Mouse (Mus musculus): ENCODE data around the gene Pheta1. TPM values are rescaled to one million over a fixed set of nuclear protein-coding genes. Genes with fewer than 3 reads are reported as not detected.

Gene Pheta1
- polyA plus RNA-seq, 1 experiment: 2.5 TPM

DNA sequence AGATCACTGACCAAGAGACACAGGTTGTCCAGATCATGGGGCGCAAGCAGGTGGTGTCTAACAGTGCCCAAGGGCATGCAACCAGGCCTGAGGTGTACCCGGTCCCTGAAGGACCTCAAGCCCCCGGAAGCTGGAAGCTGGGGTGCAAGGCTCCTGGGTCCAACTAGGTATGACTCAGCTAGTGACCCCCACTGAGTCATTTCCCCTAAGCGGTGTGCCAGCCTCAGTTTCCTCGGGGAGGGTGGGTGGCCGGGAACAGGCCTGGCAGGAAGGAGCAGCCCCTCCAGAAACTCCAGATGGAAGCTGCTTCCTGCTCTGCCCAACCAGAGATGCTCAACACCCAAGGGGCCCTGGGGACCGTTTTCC is 14.6 kb upstream of the Pheta1 start:
- Histone ChIP-seq H3K4me1 (ENCODE audit: control insufficient read depth, insufficient read depth, insufficient read length, low read length) (peaks cover 22% of the 10 kb centered on the region), H3K4me3 (ENCODE audit: insufficient read depth, low read depth, low read length) (peak overlapping the region; percentile 98), H3K27ac (replicated peaks; ENCODE audit: low read depth, low read length) (peak overlapping the region; percentile 93)

DNA sequence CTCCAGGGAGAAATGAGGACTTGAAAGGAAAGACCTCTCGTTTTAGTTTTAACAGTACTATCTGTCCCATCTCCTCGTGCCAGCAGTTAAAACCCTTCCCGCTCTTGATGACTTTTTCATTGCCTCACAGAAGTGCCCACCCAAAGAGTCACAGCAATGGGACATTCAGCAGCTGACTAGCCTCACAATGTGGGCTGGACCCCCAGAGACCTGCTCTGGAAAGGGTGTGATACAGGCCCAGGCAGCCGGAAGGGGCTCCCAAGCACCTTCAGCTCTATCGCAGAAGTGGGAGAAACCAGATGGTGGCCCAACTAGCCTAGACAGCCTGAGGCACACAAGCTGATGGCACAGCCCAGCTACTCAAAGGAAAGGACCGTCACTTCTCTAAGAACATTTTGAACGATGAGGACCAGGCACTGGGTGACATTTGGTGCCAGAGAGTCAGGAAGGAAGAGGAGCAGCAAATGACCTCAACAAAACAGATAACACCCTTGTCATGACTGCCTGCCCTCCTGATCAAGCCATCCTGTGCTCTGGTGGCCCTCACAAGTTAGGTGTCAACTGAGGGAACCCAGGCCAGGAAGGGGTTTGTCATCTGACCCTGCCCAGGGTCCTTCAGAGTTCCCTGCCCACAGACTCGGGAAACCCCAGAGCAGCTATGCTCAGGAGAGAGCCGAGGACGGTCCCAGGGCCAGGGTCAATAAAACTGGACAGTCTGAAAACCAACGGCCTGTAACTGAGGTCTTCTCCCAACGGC is 13.6 kb upstream of the Pheta1 start:
- H3K4me3 ChIP-seq (ENCODE audit: insufficient read depth, low read depth, low read length): peak overlapping the region; percentile 98
- peaks cover 22% of the 10 kb centered on the region for H3K4me1 ChIP-seq (ENCODE audit: control insufficient read depth, insufficient read depth, insufficient read length, low read length)
- peak overlapping the region; percentile 93 for H3K27ac ChIP-seq (replicated peaks; ENCODE audit: low read depth, low read length)

DNA sequence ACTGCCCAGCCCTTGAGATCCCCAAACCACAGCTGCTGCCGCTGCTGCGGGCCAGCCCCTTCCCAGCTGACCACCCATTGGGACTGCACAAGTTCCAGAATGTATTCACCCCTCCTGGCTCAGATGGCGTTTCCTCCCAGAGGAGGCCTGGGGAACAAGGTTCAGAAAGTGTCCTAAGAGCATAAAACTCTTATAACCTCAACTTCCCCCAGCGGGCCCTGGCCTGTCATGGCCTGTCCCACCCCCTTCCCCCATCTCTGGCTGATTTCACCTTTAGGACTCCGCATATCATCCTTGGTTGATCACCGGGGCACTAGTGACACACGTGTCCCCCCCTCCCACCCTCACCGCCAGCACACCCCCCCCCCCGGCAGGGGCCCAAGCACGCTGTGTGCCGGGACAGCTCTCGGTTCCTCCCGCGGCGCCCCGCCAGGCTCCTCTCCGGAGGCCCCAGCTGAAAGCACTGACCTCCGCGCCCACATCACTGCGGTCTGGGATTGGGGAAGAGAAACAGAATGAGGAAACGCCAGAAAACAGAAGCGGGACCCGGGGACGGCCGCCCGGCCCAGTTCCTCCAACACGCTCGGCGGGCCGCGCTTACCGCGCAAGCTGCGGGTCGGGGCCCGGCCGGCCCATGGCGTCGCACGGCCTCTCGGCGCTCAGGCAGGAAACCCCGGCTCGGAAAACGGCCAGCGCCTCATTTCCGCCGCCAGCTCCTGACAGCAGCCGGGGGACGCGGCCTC is 12.7 kb upstream of the Pheta1 start:
- peaks cover 22% of the 10 kb centered on the region for H3K4me1 ChIP-seq (ENCODE audit: control insufficient read depth, insufficient read depth, insufficient read length, low read length)

DNA sequence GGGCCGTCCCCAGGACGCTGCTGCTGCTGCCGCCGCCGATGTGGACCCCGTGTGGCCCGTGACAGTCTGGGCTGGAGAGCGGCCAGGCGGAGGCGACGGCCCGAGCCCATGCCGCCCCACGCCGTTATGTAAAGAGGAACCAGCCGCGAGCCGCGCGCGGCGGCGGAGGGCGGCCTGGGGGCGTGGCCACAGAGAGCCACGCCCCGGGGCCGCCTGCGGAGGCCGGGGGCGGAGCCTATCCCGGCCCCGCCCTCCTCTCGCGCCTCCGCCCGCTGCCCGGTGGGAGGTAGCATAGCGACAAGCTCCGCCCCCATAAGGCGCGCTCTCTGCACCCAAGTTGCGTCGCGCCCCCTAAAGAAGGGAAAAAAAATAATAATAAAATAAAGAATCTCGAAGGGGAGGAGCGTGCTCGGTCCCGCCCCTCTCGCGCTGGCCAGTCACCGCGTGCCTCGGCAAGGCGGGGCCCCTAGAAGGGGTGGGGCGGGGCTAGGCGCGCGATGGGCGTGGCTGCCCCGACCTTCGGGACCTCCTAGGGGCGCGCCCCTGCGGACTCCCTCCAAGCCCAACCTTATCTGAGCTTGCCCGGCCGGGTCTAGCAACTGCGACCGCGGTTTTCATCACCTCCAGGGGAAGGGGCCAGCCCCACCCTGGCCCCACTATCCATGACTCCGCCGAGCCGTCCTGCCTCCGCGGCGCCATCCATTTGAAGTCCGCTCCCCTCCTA is 11.9 kb upstream of the Pheta1 start:
- peaks cover 14% of the 10 kb centered on the region for H3K4me1 ChIP-seq (ENCODE audit: control insufficient read depth, insufficient read depth, insufficient read length, low read length)
- H3K27ac ChIP-seq (replicated peaks; ENCODE audit: low read depth, low read length): peak overlapping the region; percentile 95
- peak overlapping the region; percentile 98 for H3K4me3 ChIP-seq (ENCODE audit: insufficient read depth, low read depth, low read length)

More for the DNA sequence above, 12.7 kb upstream of the Pheta1 start:
- Histone ChIP-seq H3K4me3 (ENCODE audit: insufficient read depth, low read depth, low read length) (peak overlapping the region; percentile 98), H3K27ac (replicated peaks; ENCODE audit: low read depth, low read length) (peak overlapping the region; percentile 95)

DNA sequence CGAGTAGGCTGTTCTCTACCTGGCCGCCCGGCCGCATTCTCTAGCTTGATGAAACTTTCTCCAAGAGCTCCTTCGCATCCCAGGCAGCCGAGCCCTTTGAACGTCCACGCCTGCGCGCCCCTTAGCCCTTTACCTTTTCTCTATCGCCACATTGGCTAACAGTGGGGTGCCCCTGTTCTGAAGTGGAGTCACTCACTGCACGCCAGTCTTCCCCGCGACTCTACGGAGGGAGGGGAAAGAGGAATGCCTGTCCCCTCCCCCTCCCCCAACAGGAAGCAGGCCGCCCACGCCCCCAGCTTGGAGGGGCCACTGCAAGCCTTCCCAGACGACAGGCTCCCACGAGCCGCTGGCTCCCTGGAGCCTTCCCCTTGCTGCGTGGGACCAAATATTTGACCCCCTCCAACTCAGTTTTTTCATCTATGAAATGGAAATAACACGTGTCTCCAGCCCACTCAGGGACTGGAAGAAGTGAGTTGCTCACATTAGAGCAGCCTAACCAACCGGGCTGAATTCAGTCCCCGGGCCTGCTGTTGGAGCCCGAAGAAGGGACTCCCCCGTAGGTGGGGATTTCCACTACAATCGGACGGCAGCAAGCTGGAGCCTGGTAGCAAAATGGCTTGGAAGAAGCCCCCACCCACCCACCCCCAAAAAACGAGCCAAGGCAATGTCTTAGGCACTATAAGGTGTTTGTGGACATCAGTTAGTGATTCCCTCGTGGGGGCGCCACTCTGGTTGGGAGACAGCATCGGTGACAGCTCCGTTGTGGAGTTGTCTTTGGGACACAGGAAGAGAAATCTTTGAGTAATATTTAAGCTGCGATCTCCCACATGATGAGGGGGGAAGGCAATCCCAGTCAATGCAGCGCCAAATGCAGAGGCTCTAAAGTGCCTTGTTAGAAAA is 11.1 kb upstream of the Pheta1 start, which contains the start of gene Sh2b3:
Sh2b3 (minus strand) TSS at position 206 of the 900 bp plus-strand sequence.
- Histone ChIP-seq H3K4me3 (ENCODE audit: insufficient read depth, low read depth, low read length) (peak within 1 kb of the TSS; percentile 98), H3K27ac (replicated peaks; ENCODE audit: low read depth, low read length) (peak within 1 kb of the TSS; percentile 95), H3K4me1 (ENCODE audit: control insufficient read depth, insufficient read depth, insufficient read length, low read length) (peaks cover 7% of the 10 kb centered on the region)

DNA sequence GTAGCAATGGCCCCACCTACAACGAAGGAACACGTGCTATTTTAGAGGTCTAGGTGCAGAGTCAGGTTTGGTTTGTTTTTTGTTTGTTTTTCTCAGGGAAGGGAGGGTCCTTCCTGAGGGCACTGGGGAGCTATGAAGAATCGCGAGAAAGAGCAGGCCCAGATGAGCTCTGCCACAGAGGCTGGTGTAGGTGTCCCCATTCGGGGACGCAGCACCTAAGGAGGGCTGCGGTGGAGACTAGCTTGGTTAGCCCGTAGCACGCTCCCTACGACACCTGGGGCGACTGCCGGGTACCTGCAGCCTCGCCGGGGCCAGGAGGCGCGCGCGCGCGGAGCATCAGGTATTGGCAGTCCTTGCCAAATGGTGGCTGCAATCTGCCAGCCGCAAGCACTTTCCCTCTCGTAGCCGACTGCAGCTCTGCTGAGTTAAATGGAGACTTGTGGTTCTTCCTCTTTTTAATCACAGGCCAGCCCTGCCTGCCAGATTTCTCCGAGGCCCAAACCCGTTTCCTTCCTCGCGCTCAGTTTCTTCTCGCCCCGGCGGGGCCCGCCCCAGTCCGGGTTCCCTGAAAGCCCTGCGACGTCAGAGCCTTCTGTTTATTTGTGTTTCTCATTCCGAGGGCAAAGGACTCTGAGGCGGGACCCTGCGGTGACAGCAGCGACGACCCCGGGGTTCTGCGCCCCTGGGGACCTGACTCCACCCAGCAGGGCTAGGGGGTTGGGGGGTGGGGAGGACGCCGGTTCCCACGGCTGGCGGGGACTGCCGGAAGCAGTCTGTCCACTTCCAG is 10.2 kb upstream of the Pheta1 start:
- Histone ChIP-seq H3K4me1 (ENCODE audit: control insufficient read depth, insufficient read depth, insufficient read length, low read length) (peaks cover 5% of the 10 kb centered on the region), H3K4me3 (ENCODE audit: insufficient read depth, low read depth, low read length) (peak overlapping the region; percentile 98), H3K27ac (replicated peaks; ENCODE audit: low read depth, low read length) (peak overlapping the region; percentile 88)

DNA sequence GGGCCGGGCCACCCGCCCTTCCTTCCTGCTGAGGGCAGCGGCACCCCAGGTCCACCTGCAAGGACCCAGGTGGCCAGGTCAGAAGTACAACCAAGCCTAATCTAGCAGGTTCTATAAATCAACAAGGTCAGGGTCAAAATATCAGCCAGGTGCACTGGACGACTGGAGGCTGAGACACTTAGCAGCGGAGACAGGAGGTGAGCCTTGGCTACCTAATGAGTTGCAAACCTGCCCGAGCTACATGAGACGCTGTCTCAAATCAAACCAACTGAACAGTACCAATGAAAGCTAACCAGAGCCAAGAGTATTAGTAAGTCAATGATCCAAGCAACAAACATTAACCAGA is 9.7 kb upstream of the Pheta1 start:
- peak overlapping the region; percentile 7; the same call in 1 of the 2 replicates for H3K4me3 ChIP-seq (ENCODE audit: insufficient read depth, low read depth, low read length)
- peak overlapping the region; percentile 88 for H3K27ac ChIP-seq (replicated peaks; ENCODE audit: low read depth, low read length)

DNA sequence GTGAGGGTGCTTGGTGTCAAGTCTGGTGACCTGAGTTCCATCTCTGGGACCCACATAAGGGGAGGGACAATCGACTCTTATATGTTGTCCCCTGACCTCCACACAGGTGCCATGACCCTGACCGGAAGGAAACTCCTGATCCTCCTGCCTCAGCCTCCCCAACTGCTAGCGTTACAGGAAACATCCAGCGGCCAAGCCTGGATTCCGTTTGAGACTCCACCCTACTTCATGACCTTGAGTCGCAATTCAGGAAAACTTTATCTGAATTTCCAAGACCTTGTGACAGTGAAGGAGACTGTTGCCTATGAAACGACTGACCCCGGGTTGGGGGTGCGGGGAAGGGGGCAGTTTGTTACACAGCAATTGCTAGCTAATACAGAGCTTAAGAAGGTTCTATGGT is 7.3 kb upstream of the Pheta1 start:
- no peak overlapping the region for H3K4me3 ChIP-seq (ENCODE audit: insufficient read depth, low read depth, low read length)
- H3K27ac ChIP-seq (replicated peaks; ENCODE audit: low read depth, low read length): peak overlapping the region; percentile 79; the same call in 1 of the 2 replicates
- peaks cover 13% of the 10 kb centered on the region for H3K4me1 ChIP-seq (ENCODE audit: control insufficient read depth, insufficient read depth, insufficient read length, low read length)

More for the DNA sequence above, 9.7 kb upstream of the Pheta1 start:
- peaks cover 7% of the 10 kb centered on the region for H3K4me1 ChIP-seq (ENCODE audit: control insufficient read depth, insufficient read depth, insufficient read length, low read length)

DNA sequence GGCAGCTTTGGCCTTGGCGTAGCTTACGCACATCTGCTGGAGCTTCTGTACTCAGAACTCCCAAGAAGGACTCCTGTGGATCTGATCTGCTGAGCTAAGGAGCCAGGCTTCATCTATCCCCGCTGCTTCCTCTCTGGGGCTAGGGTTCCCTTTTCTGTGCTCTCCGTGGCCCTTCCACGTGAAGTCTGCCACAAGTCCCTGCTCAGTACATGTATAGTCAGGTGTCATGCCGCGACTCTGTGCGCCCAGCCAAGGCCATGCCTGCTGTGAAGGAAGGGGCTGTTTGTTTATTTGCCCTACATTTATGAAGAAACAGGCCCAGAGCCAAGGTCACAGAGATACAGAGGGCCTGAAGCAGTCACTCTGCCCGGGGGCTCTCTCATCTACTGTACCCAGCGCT is 6.8 kb upstream of the Pheta1 start:
- no peak overlapping the region for H3K4me3 ChIP-seq (ENCODE audit: insufficient read depth, low read depth, low read length)
- H3K4me1 ChIP-seq (ENCODE audit: control insufficient read depth, insufficient read depth, insufficient read length, low read length): peaks cover 13% of the 10 kb centered on the region
- H3K27ac ChIP-seq (replicated peaks; ENCODE audit: low read depth, low read length): peak overlapping the region; percentile 79

DNA sequence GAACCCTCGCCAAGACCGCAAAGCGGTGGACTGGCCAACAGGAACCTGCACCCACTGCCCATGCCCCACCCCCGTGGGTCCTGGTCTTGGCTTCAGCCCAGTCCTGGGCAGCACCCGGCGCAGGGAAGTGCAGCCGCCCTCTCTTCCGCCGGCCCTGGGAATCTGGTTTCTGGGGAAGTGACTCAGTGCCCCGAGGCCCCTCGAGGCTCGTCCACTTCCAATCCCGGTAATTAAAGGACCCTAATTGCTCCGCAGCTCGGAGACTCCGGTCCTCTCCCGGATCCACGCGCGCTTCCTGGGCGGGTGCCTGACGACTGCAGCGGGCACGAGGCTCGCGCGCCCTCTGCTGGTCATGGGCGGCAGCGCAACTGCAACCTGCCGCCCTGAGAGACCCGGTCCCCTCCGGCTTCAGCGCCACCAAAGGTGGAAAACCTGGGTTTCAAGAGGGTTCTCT is 6.1 kb upstream of the Pheta1 start:
- Histone ChIP-seq H3K27ac (replicated peaks; ENCODE audit: low read depth, low read length) (peak overlapping the region; percentile 79), H3K4me3 (ENCODE audit: insufficient read depth, low read depth, low read length) (peak overlapping the region; percentile 52)

DNA sequence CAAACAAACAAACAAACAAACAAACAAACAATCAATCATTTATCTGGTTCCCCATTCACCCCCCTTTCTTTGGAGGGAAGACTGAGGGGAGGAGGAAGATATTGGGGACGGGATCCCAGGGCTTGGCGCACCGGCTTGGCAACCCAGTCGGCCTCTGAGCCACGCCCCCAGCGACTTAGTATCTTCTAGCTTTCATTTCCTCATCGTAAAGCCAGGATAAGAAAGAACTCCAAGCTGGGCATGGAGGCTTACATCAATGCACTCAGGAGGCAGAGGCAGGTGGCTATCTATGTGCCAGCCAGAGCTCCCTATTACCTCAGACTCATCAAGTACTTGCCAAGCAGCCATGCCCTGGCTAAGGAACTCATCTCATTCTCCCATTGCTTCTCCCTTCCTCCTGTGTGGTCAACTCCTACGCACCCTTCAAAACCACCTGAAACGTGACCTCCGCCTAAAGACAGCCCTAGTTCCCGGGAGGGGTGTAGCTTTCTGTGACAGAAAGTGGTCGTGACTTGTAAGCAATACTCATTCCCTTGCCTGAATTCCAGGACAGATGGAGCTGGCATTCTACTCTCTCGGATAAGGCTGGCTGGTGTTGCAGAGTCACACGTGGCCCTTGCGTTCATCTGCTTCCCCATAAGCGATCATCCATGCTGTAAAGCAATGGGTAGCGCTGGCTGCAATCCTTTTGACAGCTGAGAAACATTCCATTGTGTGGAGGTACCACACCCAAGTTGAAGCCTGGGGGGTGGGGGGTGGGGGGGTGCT is 5.5 kb upstream of the Pheta1 start:
- H3K4me3 ChIP-seq (ENCODE audit: insufficient read depth, low read depth, low read length): peak overlapping the region; percentile 38

More for the DNA sequence above, 6.1 kb upstream of the Pheta1 start:
- peaks cover 13% of the 10 kb centered on the region for H3K4me1 ChIP-seq (ENCODE audit: control insufficient read depth, insufficient read depth, insufficient read length, low read length)

DNA sequence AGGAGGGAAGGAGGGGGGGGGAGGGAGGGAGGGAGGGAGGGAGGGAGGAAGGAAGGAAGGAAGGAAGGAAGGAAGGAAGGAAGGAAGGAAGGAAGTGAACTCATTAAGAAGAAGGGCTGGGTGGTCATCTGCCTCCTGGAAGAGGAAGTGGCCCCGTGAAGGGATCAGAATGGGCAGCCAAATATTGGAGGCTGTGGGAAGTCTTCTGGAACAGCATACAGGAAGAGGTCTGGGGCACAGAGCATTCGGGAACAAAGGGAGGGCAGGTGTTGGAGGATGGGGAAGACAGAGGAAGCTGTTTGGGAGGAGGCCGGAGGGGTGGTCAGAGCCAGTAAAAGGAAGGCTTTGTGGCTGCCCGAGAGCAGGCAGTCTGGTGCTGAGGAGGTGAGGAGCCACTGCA is 3.4 kb upstream of the Pheta1 start:
- Histone ChIP-seq H3K27ac (replicated peaks; ENCODE audit: low read depth, low read length) (peak overlapping the region; percentile 62), H3K4me1 (ENCODE audit: control insufficient read depth, insufficient read depth, insufficient read length, low read length) (peaks cover 18% of the 10 kb centered on the region), H3K4me3 (ENCODE audit: insufficient read depth, low read depth, low read length) (no peak overlapping the region)

More for the DNA sequence above, 5.5 kb upstream of the Pheta1 start:
- Histone ChIP-seq H3K27ac (replicated peaks; ENCODE audit: low read depth, low read length) (peak overlapping the region; percentile 63), H3K4me1 (ENCODE audit: control insufficient read depth, insufficient read depth, insufficient read length, low read length) (peaks cover 13% of the 10 kb centered on the region)

DNA sequence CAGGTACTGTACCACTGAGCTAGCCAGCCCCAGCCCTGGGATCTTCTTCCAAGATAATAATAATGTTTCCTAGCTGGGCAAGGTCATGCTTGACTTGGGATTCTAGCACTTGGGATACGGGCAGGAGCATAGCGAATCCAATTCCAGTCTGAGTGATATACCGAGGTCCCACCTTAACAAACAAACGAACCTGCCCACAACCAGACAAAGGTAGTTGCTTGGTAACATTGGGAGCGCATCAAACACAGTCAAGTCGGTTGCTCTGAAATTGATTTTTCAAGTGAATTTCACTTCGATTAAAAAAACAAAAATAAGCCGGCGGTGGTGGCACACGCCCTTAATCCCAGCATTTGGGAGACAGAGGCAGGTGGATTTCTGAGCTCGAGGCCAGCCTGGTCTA is 2.5 kb upstream of the Pheta1 start:
- Histone ChIP-seq H3K4me3 (ENCODE audit: insufficient read depth, low read depth, low read length) (no peak overlapping the region), H3K4me1 (ENCODE audit: control insufficient read depth, insufficient read depth, insufficient read length, low read length) (peaks cover 18% of the 10 kb centered on the region), H3K27ac (replicated peaks; ENCODE audit: low read depth, low read length) (no peak overlapping the region)
